Mouse (Mus musculus) testis, adult 2 months (tissue): ENCODE measurements around the gene Samm50.

Experiments
- CTCF ChIP-seq: fragments of 200-500 bp; IDR thresholded peaks from 2 replicates; pipeline ENCODE4 v1.5.1; 2012; ENCODE audit warnings: low read depth, mild to moderate bottlenecking, inconsistent platforms, low read length, moderate library complexity; ENCODE audit not compliant: control insufficient read depth, insufficient read depth, insufficient replicate concordance
- POLR2A ChIP-seq: fragments of 200-500 bp; IDR thresholded peaks from 2 replicates; pipeline ENCODE4 v1.6.1; 2012; ENCODE audit warnings: low read depth, mild to moderate bottlenecking, inconsistent platforms, low read length, moderate library complexity; ENCODE audit not compliant: control insufficient read depth

DNA sequence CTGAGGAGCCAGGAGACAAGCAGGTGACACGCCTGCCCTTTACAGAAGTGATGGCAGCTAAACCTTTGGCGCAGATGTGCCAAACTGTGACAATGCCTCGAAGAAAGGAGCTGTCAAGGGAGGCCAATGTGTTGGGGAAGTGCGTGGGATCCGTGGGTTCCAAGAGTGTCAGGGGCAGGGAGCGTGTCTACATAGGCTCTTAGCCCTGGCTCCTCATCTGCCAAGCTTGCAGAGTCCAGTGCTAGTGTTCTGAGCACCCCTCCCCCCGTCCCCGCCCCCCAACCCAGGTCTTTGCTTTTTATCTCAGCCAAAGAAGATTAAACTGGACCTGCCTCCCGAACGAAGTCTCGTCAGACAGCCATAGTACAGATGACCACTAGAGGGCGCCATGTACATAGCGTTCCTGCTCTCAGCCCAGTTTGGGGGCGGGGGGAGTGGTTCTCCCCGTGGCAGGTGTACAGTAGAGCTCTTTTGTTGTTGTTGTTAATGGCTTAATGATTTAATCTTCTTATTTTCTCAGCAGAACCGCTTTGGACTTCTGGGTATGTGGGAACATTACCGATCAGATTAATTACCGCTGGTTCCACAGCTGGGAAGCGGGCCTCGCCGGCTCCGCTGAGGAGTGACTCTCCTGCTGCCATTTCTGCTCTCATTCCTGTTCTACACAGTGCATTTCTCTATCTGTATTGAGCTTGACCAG lies 68.2 kb downstream of the Samm50 start:
- peak; percentile 94 for TF ChIP-seq CTCF
- TF ChIP-seq POLR2A = no peak
